Mouse (Mus musculus): ENCODE results near the gene Polrmt. TPM values are rescaled to one million over a fixed set of nuclear protein-coding genes. Genes with fewer than 3 reads are reported as not detected.
A peak's percentile ranks its signal among the peaks of the same experiment; 100 is the strongest.

Gene Polrmt
- 10 to 100 TPM; 47.9 to 56.7 (median 51.6) TPM for total RNA-seq (2022)

- peak; percentile 86 to 97 for DNase-seq (ENCODE audit: low spot score in 2 of 2)
These were observed at the start of gene Polrmt for GRCm38 (mm10) chr10:79745898-79746773. Gene Polrmt (minus strand): TSS chr10:79746581.

GRCm38 (mm10) chr10:79795905-79796304, 49.5 kb upstream of the Polrmt start:
- no peak for DNase-seq (ENCODE audit: low spot score in 2 of 2)

GRCm38 (mm10) chr10:79794491-79794931, 48.1 kb upstream of the Polrmt start:
- peak in 1 of 2 experiments; percentile 44 for DNase-seq (ENCODE audit: low spot score in 2 of 2)

GRCm38 (mm10) chr10:79793738-79794490, 47.5 kb upstream of the Polrmt start:
- DNase-seq (ENCODE audit: low spot score in 2 of 2): peak in 1 of 2 experiments; percentile 56

GRCm38 (mm10) chr10:79793051-79793737, 46.8 kb upstream of the Polrmt start, which contains the start of gene Palm:
Gene Palm (plus strand): TSS chr10:79793572.
- peak; percentile 70 to 89 for DNase-seq (ENCODE audit: low spot score in 2 of 2)

GRCm38 (mm10) chr10:79792339-79793040, 46.1 kb upstream of the Polrmt start:
- DNase-seq (ENCODE audit: low spot score in 2 of 2): no peak

GRCm38 (mm10) chr10:79790861-79791260, 44.5 kb upstream of the Polrmt start, which contains the start of gene Prss57:
Gene Prss57 (minus strand): TSS chr10:79790961.
- DNase-seq (ENCODE audit: low spot score in 2 of 2): no peak

GRCm38 (mm10) chr10:79789581-79789980, 43.2 kb upstream of the Polrmt start:
- no peak for DNase-seq (ENCODE audit: low spot score in 2 of 2)

- DNase-seq (ENCODE audit: low spot score in 2 of 2): peak in 1 of 2 experiments; percentile 73
These were observed 42.2 kb upstream of the Polrmt start for GRCm38 (mm10) chr10:79788386-79789158.

- no peak for DNase-seq (ENCODE audit: low spot score in 2 of 2)
These were observed 37.8 kb upstream of the Polrmt start for GRCm38 (mm10) chr10:79783920-79784800.

GRCm38 (mm10) chr10:79783050-79783449, 36.7 kb upstream of the Polrmt start:
- DNase-seq (ENCODE audit: low spot score in 2 of 2): no peak

- no peak for DNase-seq (ENCODE audit: low spot score in 2 of 2)
These were observed 35.6 kb upstream of the Polrmt start for GRCm38 (mm10) chr10:79781956-79782355.

GRCm38 (mm10) chr10:79781139-79781538, 34.8 kb upstream of the Polrmt start:
- no peak for DNase-seq (ENCODE audit: low spot score in 2 of 2)

GRCm38 (mm10) chr10:79780664-79781015, 34.3 kb upstream of the Polrmt start:
- DNase-seq (ENCODE audit: low spot score in 2 of 2): no peak

- peak; percentile 97 to 99 for DNase-seq (ENCODE audit: low spot score in 2 of 2)
These were observed 33.6 kb upstream of the Polrmt start for GRCm38 (mm10) chr10:79779784-79780663.

GRCm38 (mm10) chr10:79779193-79779592, 32.8 kb upstream of the Polrmt start:
- no peak for DNase-seq (ENCODE audit: low spot score in 2 of 2)

- no peak for DNase-seq (ENCODE audit: low spot score in 2 of 2)
These were observed 31.6 kb upstream of the Polrmt start for GRCm38 (mm10) chr10:79778006-79778405.

GRCm38 (mm10) chr10:79777103-79777531, 30.7 kb upstream of the Polrmt start, which contains the start of gene Fstl3:
Gene Fstl3 (plus strand): TSS chr10:79777272.
- no peak for DNase-seq (ENCODE audit: low spot score in 2 of 2)

All from left cerebral cortex, adult 8-10 months (tissue).